Mouse (Mus musculus) forebrain, embryonic 14.5 days (tissue): ENCODE data around the gene Sorcs1. TPM values are rescaled to one million over a fixed set of nuclear protein-coding genes. Genes with fewer than 3 reads are reported as not detected.

Experiments used
- ATAC-seq: fragments of 200-750 bp; cut with Nextera tagmentation; 2 replicates; pipeline ENCODE4 v1.8.0; 2017; ENCODE audit warnings: mild to moderate bottlenecking, moderate library complexity
- DNase-seq: peaks from one replicate; pipeline ENCODE4 v3.0.0-alpha.2; 2015; ENCODE audit warnings: low spot score
- H3K27ac ChIP-seq: fragments of 300-500 bp; sonication (generic); 2 replicates; pipeline ENCODE4 v1.5.1; 2014; ENCODE audit warnings: low read depth, mild to moderate bottlenecking, control low read depth, low read length, moderate library complexity
- H3K27me3 ChIP-seq: fragments of 300-500 bp; sonication (generic); replicated peaks from 2 replicates; pipeline ENCODE4 v1.6.1; 2014; ENCODE audit warnings: low read length, control low read depth, mixed read lengths; ENCODE audit not compliant: control insufficient read depth, insufficient read depth
- H3K36me3 ChIP-seq: fragments of 300-500 bp; sonication (generic); 2 replicates; pipeline ENCODE4 v1.6.1; 2014; ENCODE audit warnings: low read length, control low read depth; ENCODE audit not compliant: control insufficient read depth, insufficient read depth
- H3K4me1 ChIP-seq: fragments of 300-500 bp; sonication (generic); 2 replicates; pipeline ENCODE4 v1.6.1; 2014; ENCODE audit warnings: antibody characterized with exemption, low read length, control low read depth; ENCODE audit not compliant: control insufficient read depth, insufficient read depth
- H3K4me2 ChIP-seq: fragments of 300-500 bp; sonication (generic); 2 replicates; pipeline ENCODE4 v1.6.1; 2014; ENCODE audit warnings: mild to moderate bottlenecking, control low read depth, low read length
- H3K4me3 ChIP-seq: fragments of 300-500 bp; sonication (generic); 2 replicates; pipeline ENCODE4 v1.5.1; 2014; ENCODE audit warnings: low read depth, low read length, control low read depth
- H3K9ac ChIP-seq: fragments of 300-500 bp; sonication (generic); 2 replicates; pipeline ENCODE4 v1.6.1; 2014; ENCODE audit warnings: mild to moderate bottlenecking, low read length, control low read depth, moderate library complexity
- H3K9me3 ChIP-seq: fragments of 300-500 bp; sonication (generic); replicated peaks from 2 replicates; pipeline ENCODE4 v1.6.1; 2016; ENCODE audit warnings: low read length, control low read depth, mixed read lengths; ENCODE audit not compliant: control insufficient read depth
- WGBS: fragments of 180-500 bp; shearing (Covaris S2); extraction: QIAGEN DNeasy Blood & Tissue Kit; methylation state at CpG from one replicate; pipeline ENCODE4 v1.1.7; 2014; 5-methylcytosine and 5-hydroxymethylcytosine counted together
- polyA plus RNA-seq: library from polyadenylated mRNA; unstranded; fragments of >200 nt; fragmentation: Nextera tagmentation; extraction: Ambion mirVana; gene quantifications from 2 replicates; pipeline ENCODE4 v1.2.1, GENCODE M21; 2014

Gene Sorcs1
- polyA plus RNA-seq, 1 experiment from 2014 or later, result 5.7 TPM

- H3K9me3 ChIP-seq, result no peaks in the 10 kb centered on the region
- no peak overlapping the region for H3K4me2 ChIP-seq
- no peak overlapping the region for H3K4me3 ChIP-seq
- H3K27me3 ChIP-seq, result no peaks in the 10 kb centered on the region
- no peak for ATAC-seq
- DNase-seq, result no peak
- H3K4me1 ChIP-seq, result no peaks in the 10 kb centered on the region
- 37% methylated on average over 2 of the region's 2 CpGs for WGBS
- H3K27ac ChIP-seq, result no peak overlapping the region
- H3K9ac ChIP-seq, result no peak overlapping the region
- H3K36me3 ChIP-seq, result no peaks in the 10 kb centered on the region
Observed at GRCm38 (mm10) chr19:50307046-50307445, 371.4 kb downstream of the Sorcs1 start.

- Histone ChIP-seq H3K9ac (no peak overlapping the region), H3K36me3 (no peaks in the 10 kb centered on the region), H3K4me3 (no peak overlapping the region), H3K27ac (no peak overlapping the region), H3K27me3 (no peaks in the 10 kb centered on the region), H3K4me1 (no peaks in the 10 kb centered on the region), H3K9me3 (no peaks in the 10 kb centered on the region), H3K4me2 (no peak overlapping the region)
- 87% methylated on average over 7 of the region's 7 CpGs for WGBS
- DNase-seq (no peak), ATAC-seq (no peak)
Observed at GRCm38 (mm10) chr19:50294205-50294604, 384.2 kb downstream of the Sorcs1 start.

GRCm38 (mm10) chr19:50264450-50264849 lies 414.0 kb downstream of the Sorcs1 start:
- Histone ChIP-seq H3K4me3 (no peak overlapping the region), H3K4me2 (no peak overlapping the region), H3K36me3 (no peaks in the 10 kb centered on the region), H3K27ac (no peak overlapping the region), H3K9me3 (no peaks in the 10 kb centered on the region), H3K27me3 (no peaks in the 10 kb centered on the region), H3K4me1 (no peaks in the 10 kb centered on the region), H3K9ac (no peak overlapping the region)
- peak; percentile 71 for DNase-seq
- no peak for ATAC-seq
- WGBS, result 72% methylated on average over 1 of the region's 1 CpGs

GRCm38 (mm10) chr19:50258718-50259413 lies 419.6 kb downstream of the Sorcs1 start:
- no peaks in the 10 kb centered on the region for H3K27me3 ChIP-seq
- no peak overlapping the region for H3K9ac ChIP-seq
- no peak overlapping the region for H3K27ac ChIP-seq
- H3K4me2 ChIP-seq, result no peak overlapping the region
- no peaks in the 10 kb centered on the region for H3K4me1 ChIP-seq
- WGBS, result 40% methylated on average over 16 of the region's 16 CpGs
- DNase-seq (peak; percentile 83), ATAC-seq (peak; percentile 79)
- H3K36me3 ChIP-seq, result no peaks in the 10 kb centered on the region
- no peaks in the 10 kb centered on the region for H3K9me3 ChIP-seq
- no peak overlapping the region for H3K4me3 ChIP-seq

- ATAC-seq (no peak), DNase-seq (peak; percentile 52)
- H3K4me2 ChIP-seq, result no peak overlapping the region
- no peak overlapping the region for H3K4me3 ChIP-seq
- H3K27ac ChIP-seq, result no peak overlapping the region
- H3K9me3 ChIP-seq, result no peaks in the 10 kb centered on the region
- no peaks in the 10 kb centered on the region; the same call in 1 of the 2 replicates for H3K4me1 ChIP-seq
- no peaks in the 10 kb centered on the region for H3K27me3 ChIP-seq
- H3K36me3 ChIP-seq, result no peaks in the 10 kb centered on the region
- no peak overlapping the region for H3K9ac ChIP-seq
- 49% methylated on average over 5 of the region's 5 CpGs for WGBS
Observed at GRCm38 (mm10) chr19:50220476-50220875, 458.0 kb downstream of the Sorcs1 start.

- Histone ChIP-seq H3K4me1 (0 out of 2 replicates have a peak, but pooled peaks cover 2% of the 10 kb centered on the region), H3K9me3 (no peaks in the 10 kb centered on the region), H3K36me3 (no peaks in the 10 kb centered on the region), H3K27ac (no peak overlapping the region), H3K27me3 (no peaks in the 10 kb centered on the region), H3K4me2 (no peak overlapping the region), H3K4me3 (no peak overlapping the region), H3K9ac (no peak overlapping the region)
- peak; percentile 62 for DNase-seq
- peak; percentile 72; the same call in 1 of the 2 replicates for ATAC-seq
- WGBS, result 19% methylated on average over 7 of the region's 7 CpGs
Observed at GRCm38 (mm10) chr19:50214466-50215228, 463.8 kb downstream of the Sorcs1 start.

GRCm38 (mm10) chr19:50210456-50210855 lies 468.0 kb downstream of the Sorcs1 start:
- Histone ChIP-seq H3K36me3 (no peaks in the 10 kb centered on the region), H3K27me3 (no peaks in the 10 kb centered on the region), H3K9ac (no peak overlapping the region), H3K4me1 (0 out of 2 replicates have a peak, but pooled peaks cover 2% of the 10 kb centered on the region), H3K9me3 (no peaks in the 10 kb centered on the region), H3K4me2 (no peak overlapping the region), H3K27ac (no peak overlapping the region), H3K4me3 (no peak overlapping the region)
- no peak for DNase-seq
- ATAC-seq, result no peak
- WGBS, result 37% methylated on average over 7 of the region's 7 CpGs

- no peak overlapping the region for H3K4me2 ChIP-seq
- no peaks in the 10 kb centered on the region for H3K9me3 ChIP-seq
- no peaks in the 10 kb centered on the region for H3K27me3 ChIP-seq
- ATAC-seq, result no peak
- no peak overlapping the region for H3K27ac ChIP-seq
- 75% methylated on average over 6 of the region's 6 CpGs for WGBS
- H3K36me3 ChIP-seq, result no peaks in the 10 kb centered on the region
- DNase-seq, result no peak
- no peak overlapping the region for H3K9ac ChIP-seq
- H3K4me3 ChIP-seq, result no peak overlapping the region
- no peaks in the 10 kb centered on the region for H3K4me1 ChIP-seq
Observed at GRCm38 (mm10) chr19:50204341-50204740, 474.1 kb downstream of the Sorcs1 start.

- 86% methylated on average over 1 of the region's 1 CpGs for WGBS
- no peaks in the 10 kb centered on the region for H3K36me3 ChIP-seq
- no peak overlapping the region for H3K4me2 ChIP-seq
- ATAC-seq, result no peak
- no peak overlapping the region for H3K4me3 ChIP-seq
- no peaks in the 10 kb centered on the region for H3K4me1 ChIP-seq
- no peaks in the 10 kb centered on the region for H3K27me3 ChIP-seq
- H3K9me3 ChIP-seq, result no peaks in the 10 kb centered on the region
- no peak overlapping the region for H3K9ac ChIP-seq
- H3K27ac ChIP-seq, result no peak overlapping the region
- DNase-seq, result no peak
Observed at GRCm38 (mm10) chr19:50196592-50196991, 481.9 kb downstream of the Sorcs1 start.
